Mouse (Mus musculus) neural tube, embryonic 12.5 days (tissue): ENCODE measurements around the gene Pip5kl1. TPM values are rescaled to one million over a fixed set of nuclear protein-coding genes. Genes with fewer than 3 reads are reported as not detected.
A peak's percentile ranks its signal among the peaks of the same experiment; 100 is the strongest.

Source experiments
- ATAC-seq: fragments of 200-750 bp; cut with Nextera tagmentation; 2 replicates; pipeline ENCODE4 v1.8.0; 2017; ENCODE audit warnings: low read depth, mild to moderate bottlenecking, moderate TSS enrichment, moderate library complexity; ENCODE audit not compliant: low FRiP score
- H3K27ac ChIP-seq: fragments of 300-500 bp; sonication (generic); 2 replicates; pipeline ENCODE4 v1.5.1; 2016
- H3K27me3 ChIP-seq: fragments of 300-500 bp; sonication (generic); replicated peaks from 2 replicates; pipeline ENCODE4 v1.6.1; 2016; ENCODE audit warnings: mild to moderate bottlenecking
- H3K36me3 ChIP-seq: fragments of 300-500 bp; sonication (generic); 2 replicates; pipeline ENCODE4 v1.6.1; 2016; ENCODE audit warnings: mild to moderate bottlenecking
- H3K4me1 ChIP-seq: fragments of 300-500 bp; sonication (generic); 2 replicates; pipeline ENCODE4 v1.6.1; 2016
- H3K4me2 ChIP-seq: fragments of 300-500 bp; sonication (generic); replicated peaks from 2 replicates; pipeline ENCODE4 v1.6.1; 2016; ENCODE audit warnings: mild to moderate bottlenecking
- H3K4me3 ChIP-seq: fragments of 300-500 bp; sonication (generic); 2 replicates; pipeline ENCODE4 v1.5.1; 2016
- H3K9ac ChIP-seq: fragments of 300-500 bp; sonication (generic); 2 replicates; pipeline ENCODE4 v1.6.1; 2016; ENCODE audit warnings: mild to moderate bottlenecking
- H3K9me3 ChIP-seq: fragments of 300-500 bp; sonication (generic); 2 replicates; pipeline ENCODE4 v1.6.1; 2016; ENCODE audit warnings: mild to moderate bottlenecking
- WGBS: fragments of 180-500 bp; shearing (Covaris S2); methylation state at CpG from one replicate; pipeline ENCODE4 v1.1.7; 2016; 5-methylcytosine and 5-hydroxymethylcytosine counted together
- polyA plus RNA-seq: library from polyadenylated mRNA; unstranded; fragments of >200 nt; fragmentation: Nextera tagmentation; extraction: Ambion mirVana; gene quantifications from 2 replicates; pipeline ENCODE4 v1.2.1, GENCODE M21; 2016

Pip5kl1 gene
- polyA plus RNA-seq, 1 experiment from 2014 or later, result 4.0 TPM

- H3K4me2 ChIP-seq, result no peak overlapping the region
- no peak overlapping the region for H3K4me3 ChIP-seq
- no peaks in the 10 kb centered on the region for H3K27me3 ChIP-seq
- no peak overlapping the region for H3K27ac ChIP-seq
- H3K9ac ChIP-seq, result no peak overlapping the region
- 86% methylated on average over 6 of the region's 6 CpGs for WGBS
- H3K4me1 ChIP-seq, result peaks cover 5% of the 10 kb centered on the region; the same call in 1 of the 2 replicates
- no peaks in the 10 kb centered on the region for H3K9me3 ChIP-seq
- H3K36me3 ChIP-seq, result 0 out of 2 replicates have a peak, but pooled peaks cover 7% of the 10 kb centered on the region
- no peak for ATAC-seq
Measured at GRCm38 (mm10) chr2:32549764-32550163, 24.8 kb upstream of the Pip5kl1 start.

- no peak overlapping the region for H3K27ac ChIP-seq
- H3K4me1 ChIP-seq, result peaks cover 15% of the 10 kb centered on the region
- WGBS, result 86% methylated on average over 5 of the region's 5 CpGs
- H3K27me3 ChIP-seq, result no peaks in the 10 kb centered on the region
- 0 out of 2 replicates have a peak, but pooled peaks cover 3% of the 10 kb centered on the region for H3K36me3 ChIP-seq
- H3K4me3 ChIP-seq, result no peak overlapping the region
- H3K4me2 ChIP-seq, result no peak overlapping the region
- H3K9me3 ChIP-seq, result no peaks in the 10 kb centered on the region
- no peak overlapping the region for H3K9ac ChIP-seq
- no peak for ATAC-seq
Measured at GRCm38 (mm10) chr2:32551236-32551635, 23.4 kb upstream of the Pip5kl1 start.

- H3K36me3 ChIP-seq, result 0 out of 2 replicates have a peak, but pooled peaks cover 3% of the 10 kb centered on the region
- ATAC-seq, result no peak
- no peaks in the 10 kb centered on the region for H3K9me3 ChIP-seq
- H3K27me3 ChIP-seq, result no peaks in the 10 kb centered on the region
- H3K4me1 ChIP-seq, result peaks cover 39% of the 10 kb centered on the region
- H3K9ac ChIP-seq, result no peak overlapping the region
- H3K4me2 ChIP-seq, result no peak overlapping the region
- no peak overlapping the region for H3K4me3 ChIP-seq
- WGBS, result 80% methylated on average over 7 of the region's 7 CpGs
- no peak overlapping the region for H3K27ac ChIP-seq
Measured at GRCm38 (mm10) chr2:32553592-32554148, 20.9 kb upstream of the Pip5kl1 start.

GRCm38 (mm10) chr2:32555484-32555883 is 19.1 kb upstream of the Pip5kl1 start:
- no peaks in the 10 kb centered on the region for H3K9me3 ChIP-seq
- H3K9ac ChIP-seq, result 0 out of 2 replicates have a peak overlapping the region, but pooled peaks have one; percentile 6
- H3K4me1 ChIP-seq, result peaks cover 51% of the 10 kb centered on the region
- no peak overlapping the region for H3K4me3 ChIP-seq
- no peaks in the 10 kb centered on the region for H3K27me3 ChIP-seq
- 0 out of 2 replicates have a peak overlapping the region, but pooled peaks have one; percentile 7 for H3K27ac ChIP-seq
- no peak overlapping the region for H3K4me2 ChIP-seq
- ATAC-seq, result no peak
- no peaks in the 10 kb centered on the region for H3K36me3 ChIP-seq
- 39% methylated on average over 4 of the region's 4 CpGs for WGBS

- Histone ChIP-seq H3K9ac (no peak overlapping the region), H3K27ac (0 out of 2 replicates have a peak overlapping the region, but pooled peaks have one; percentile 7)
- 81% methylated on average over 7 of the region's 7 CpGs for WGBS
Measured at GRCm38 (mm10) chr2:32556019-32556418, 18.6 kb upstream of the Pip5kl1 start.

GRCm38 (mm10) chr2:32559570-32559969 is 15.0 kb upstream of the Pip5kl1 start:
- Histone ChIP-seq H3K9ac (no peak overlapping the region), H3K4me3 (no peak overlapping the region), H3K4me1 (peaks cover 54% of the 10 kb centered on the region), H3K27ac (peak overlapping the region; percentile 48), H3K4me2 (peak overlapping the region; percentile 35; the same call in 1 of the 2 replicates), H3K27me3 (no peaks in the 10 kb centered on the region), H3K9me3 (no peaks in the 10 kb centered on the region), H3K36me3 (peaks cover 26% of the 10 kb centered on the region)
- 20% methylated on average over 5 of the region's 5 CpGs for WGBS
- ATAC-seq, result peak; percentile 84

More at GRCm38 (mm10) chr2:32556019-32556418, 18.6 kb upstream of the Pip5kl1 start:
- no peak for ATAC-seq
- Histone ChIP-seq H3K4me3 (no peak overlapping the region), H3K4me2 (no peak overlapping the region), H3K27me3 (no peaks in the 10 kb centered on the region), H3K36me3 (no peaks in the 10 kb centered on the region), H3K4me1 (peaks cover 54% of the 10 kb centered on the region), H3K9me3 (no peaks in the 10 kb centered on the region)

GRCm38 (mm10) chr2:32566536-32567063 is 8.0 kb upstream of the Pip5kl1 start:
- Histone ChIP-seq H3K4me3 (no peak overlapping the region), H3K9me3 (no peaks in the 10 kb centered on the region), H3K4me2 (no peak overlapping the region), H3K27me3 (no peaks in the 10 kb centered on the region), H3K4me1 (peaks cover 4% of the 10 kb centered on the region), H3K9ac (no peak overlapping the region), H3K36me3 (peaks cover 65% of the 10 kb centered on the region), H3K27ac (no peak overlapping the region)
- ATAC-seq, result no peak
- 44% methylated on average over 4 of the region's 4 CpGs for WGBS

GRCm38 (mm10) chr2:32568149-32568548 is 6.4 kb upstream of the Pip5kl1 start:
- no peak for ATAC-seq
- Histone ChIP-seq H3K4me3 (no peak overlapping the region), H3K27me3 (no peaks in the 10 kb centered on the region), H3K9me3 (no peaks in the 10 kb centered on the region), H3K9ac (no peak overlapping the region), H3K4me1 (peaks cover 8% of the 10 kb centered on the region), H3K4me2 (no peak overlapping the region), H3K27ac (no peak overlapping the region), H3K36me3 (peaks cover 57% of the 10 kb centered on the region)
- WGBS, result 80% methylated on average over 5 of the region's 5 CpGs

- H3K4me1 ChIP-seq, result peaks cover 8% of the 10 kb centered on the region
- H3K27ac ChIP-seq, result no peak overlapping the region
- H3K9me3 ChIP-seq, result no peaks in the 10 kb centered on the region
- H3K4me2 ChIP-seq, result no peak overlapping the region
- 95% methylated on average over 3 of the region's 3 CpGs for WGBS
- H3K36me3 ChIP-seq, result peaks cover 52% of the 10 kb centered on the region
- H3K4me3 ChIP-seq, result no peak overlapping the region
- no peaks in the 10 kb centered on the region for H3K27me3 ChIP-seq
- no peak overlapping the region for H3K9ac ChIP-seq
- ATAC-seq, result no peak
Measured at GRCm38 (mm10) chr2:32568941-32569340, 5.7 kb upstream of the Pip5kl1 start.

- WGBS, result 2% methylated on average over 36 of the region's 36 CpGs
- peak within 1 kb of the TSS; percentile 65 for H3K4me3 ChIP-seq
- H3K9ac ChIP-seq, result peak within 1 kb of the TSS; percentile 71
- peak; percentile 67 for ATAC-seq
- H3K4me2 ChIP-seq, result peak within 1 kb of the TSS; percentile 82
- no peak within 1 kb of the TSS for H3K27ac ChIP-seq
- H3K27me3 ChIP-seq, result no peaks in the 10 kb centered on the region
- peaks cover 8% of the 10 kb centered on the region for H3K4me1 ChIP-seq
- H3K9me3 ChIP-seq, result no peaks in the 10 kb centered on the region
- peaks cover 32% of the 10 kb centered on the region for H3K36me3 ChIP-seq
Measured at GRCm38 (mm10) chr2:32570698-32571494, 3.7 kb upstream of the Pip5kl1 start, which contains the start of gene Dpm2. Gene Dpm2 (plus strand): TSS chr2:32570858.

GRCm38 (mm10) chr2:32572196-32572595 is 2.4 kb upstream of the Pip5kl1 start:
- H3K36me3 ChIP-seq, result peaks cover 20% of the 10 kb centered on the region
- no peak overlapping the region for H3K4me3 ChIP-seq
- H3K27ac ChIP-seq, result no peak overlapping the region
- 89% methylated on average over 11 of the region's 11 CpGs for WGBS
- ATAC-seq, result no peak
- no peak overlapping the region for H3K9ac ChIP-seq
- H3K9me3 ChIP-seq, result no peaks in the 10 kb centered on the region
- peaks cover 8% of the 10 kb centered on the region for H3K4me1 ChIP-seq
- peak overlapping the region; percentile 82; the same call in 1 of the 2 replicates for H3K4me2 ChIP-seq
- peaks cover 6% of the 10 kb centered on the region; the same call in 1 of the 2 replicates for H3K27me3 ChIP-seq
